Mouse (Mus musculus) c-Kit-positive CD71-positive TER-119-negative erythroid progenitor cells, embryonic 14.5 days (primary cell): ENCODE results near the gene Skp2.
A peak's percentile ranks its signal among the peaks of the same experiment; 100 is the strongest.

Experiments
- DNase-seq: peaks from one replicate; pipeline ENCODE4 v3.0.0-alpha.2; 2013; ENCODE audit warnings: low read depth

Skp2 gene

DNA sequence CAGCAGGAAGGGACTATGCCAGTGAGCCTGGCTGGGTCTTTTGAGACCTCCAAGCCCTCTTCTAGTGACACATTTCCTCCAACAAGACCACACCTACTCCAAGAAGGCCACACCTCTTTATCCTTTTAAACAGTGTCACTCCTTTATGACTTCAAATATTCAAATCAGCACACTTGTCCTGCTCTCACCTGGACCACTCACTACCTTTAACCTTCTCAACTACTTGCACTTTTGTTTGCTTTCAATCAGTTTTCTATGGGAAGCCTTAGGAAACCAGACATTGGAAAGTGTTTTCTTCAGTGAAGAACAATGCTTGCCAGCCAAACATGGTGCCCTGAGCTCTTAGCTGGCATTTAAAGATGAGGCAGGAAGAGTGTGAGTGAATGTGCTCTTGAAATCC lies at the start of gene Skp2:
Gene Skp2 (minus strand): TSS at position 101 of the 400 bp plus-strand sequence.
- DNase-seq = no peak

DNA sequence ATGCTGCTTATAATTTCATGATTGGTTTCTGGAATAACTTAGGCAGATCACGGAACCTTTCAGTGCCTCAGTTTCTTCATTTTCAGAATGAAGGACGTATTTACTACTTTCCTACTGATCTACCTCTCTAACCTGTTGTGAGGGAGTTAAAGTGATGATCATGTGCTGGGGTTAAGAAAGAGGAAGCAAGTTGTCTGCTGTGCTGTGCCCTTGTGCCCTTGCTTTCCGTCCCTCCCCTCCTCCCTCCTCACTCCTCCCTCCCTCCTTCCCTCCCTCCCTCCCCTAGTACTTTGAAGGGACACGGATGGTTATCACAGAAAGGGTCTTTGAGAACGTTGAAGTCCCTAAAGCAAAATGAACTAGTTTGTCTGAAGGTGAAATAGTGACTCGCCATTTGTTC lies 43.2 kb upstream of the Skp2 start:
- no peak for DNase-seq

DNA sequence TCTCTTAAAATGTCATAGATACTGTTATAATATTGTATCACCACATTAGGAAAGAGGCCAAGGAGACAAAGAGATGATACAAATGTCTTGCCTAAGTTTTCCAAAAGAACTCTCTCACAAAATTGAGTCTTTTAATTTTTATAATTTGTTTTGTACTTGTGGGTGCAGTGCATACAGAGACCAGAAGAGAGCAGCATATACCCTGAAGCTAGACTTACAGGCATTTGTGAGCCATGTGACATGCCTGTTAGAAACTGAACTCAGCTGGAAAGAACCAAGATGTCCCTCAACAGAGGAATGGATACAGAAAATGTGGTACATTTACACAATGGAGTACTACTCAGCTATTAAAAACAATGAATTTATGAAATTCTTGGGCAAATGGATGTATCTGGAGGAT lies 37.5 kb upstream of the Skp2 start:
- DNase-seq = peak; percentile 3

- no peak for DNase-seq
These were observed 34.6 kb upstream of the Skp2 start for GRCm38 (mm10) chr15:9189796-9190195.

GRCm38 (mm10) chr15:9183995-9184394 lies 28.8 kb upstream of the Skp2 start:
- DNase-seq = no peak

DNA sequence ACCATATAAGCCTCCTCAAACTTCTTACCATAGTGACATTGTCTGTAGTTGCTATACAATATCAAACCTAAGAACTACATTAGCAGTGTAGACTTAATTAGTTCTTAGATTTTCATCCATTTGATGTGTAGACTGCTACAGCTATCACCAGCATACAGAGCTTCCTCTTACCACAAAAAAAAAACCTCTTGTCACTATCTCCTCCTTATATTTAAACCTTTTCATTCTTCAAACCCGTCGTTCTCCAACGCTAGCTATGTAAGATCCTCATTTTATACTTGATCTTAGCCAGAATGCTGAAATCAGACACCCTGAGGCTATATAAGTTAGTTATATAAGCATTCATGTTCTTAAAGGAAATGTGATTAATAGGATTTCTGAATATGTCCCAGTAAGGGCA lies 21.8 kb upstream of the Skp2 start:
- no peak for DNase-seq

GRCm38 (mm10) chr15:9164125-9164524 lies 8.9 kb upstream of the Skp2 start:
- no peak for DNase-seq

DNA sequence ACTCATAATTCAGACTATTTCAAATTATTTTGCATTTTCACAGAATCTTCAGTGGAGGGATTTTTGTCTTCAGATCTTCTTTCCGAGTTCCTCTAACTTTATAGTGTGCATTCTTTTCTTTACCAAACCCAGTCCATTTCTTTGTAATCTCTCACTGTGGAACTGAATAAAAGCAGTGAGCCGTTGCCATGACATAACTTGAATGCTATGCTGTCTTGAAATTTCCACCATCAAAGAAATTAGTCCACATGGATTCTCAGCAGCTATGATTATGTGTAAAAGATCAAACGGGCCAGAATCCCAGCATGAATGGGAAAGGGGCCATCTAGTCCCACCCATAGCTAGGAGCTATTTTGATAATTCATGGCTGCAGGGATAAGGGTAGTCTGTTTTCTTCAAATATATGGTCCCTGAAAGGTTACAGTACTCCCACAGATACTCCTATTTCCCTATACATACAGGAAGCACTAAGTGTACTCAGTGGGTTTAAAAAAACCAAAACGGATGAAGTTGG lies 7.4 kb upstream of the Skp2 start:
- DNase-seq = no peak

DNA sequence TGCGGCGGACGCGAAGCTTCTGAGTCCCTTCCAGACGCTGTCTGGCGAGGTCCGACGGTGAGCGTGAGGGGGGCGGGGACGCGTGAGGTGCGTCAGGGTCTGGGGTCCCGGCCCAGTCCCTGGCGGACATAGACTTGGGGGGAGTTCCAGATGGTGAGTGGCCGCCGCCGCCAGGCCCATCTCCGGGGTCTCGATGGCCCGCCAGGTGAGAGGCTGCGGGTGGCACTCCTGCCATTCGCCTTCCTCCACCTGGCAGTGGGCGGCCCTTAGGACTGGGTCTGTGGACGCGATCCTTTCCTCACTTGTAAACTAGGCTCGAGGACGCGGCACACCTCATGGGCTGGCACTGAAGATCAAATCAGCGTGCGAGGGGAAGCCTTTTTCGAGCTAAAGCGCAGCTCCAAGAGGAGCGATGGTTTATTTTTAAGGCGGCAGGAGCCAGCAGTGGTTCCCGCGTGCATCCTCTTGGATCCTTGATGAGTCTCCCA lies 14.5 kb downstream of the Skp2 start:
- no peak for DNase-seq

GRCm38 (mm10) chr15:9140252-9140680 lies 15.0 kb downstream of the Skp2 start, which contains the start of gene Lmbrd2:
TSS of gene Lmbrd2 (plus strand) at chr15:9140550.
- peak; percentile 97 for DNase-seq

DNA sequence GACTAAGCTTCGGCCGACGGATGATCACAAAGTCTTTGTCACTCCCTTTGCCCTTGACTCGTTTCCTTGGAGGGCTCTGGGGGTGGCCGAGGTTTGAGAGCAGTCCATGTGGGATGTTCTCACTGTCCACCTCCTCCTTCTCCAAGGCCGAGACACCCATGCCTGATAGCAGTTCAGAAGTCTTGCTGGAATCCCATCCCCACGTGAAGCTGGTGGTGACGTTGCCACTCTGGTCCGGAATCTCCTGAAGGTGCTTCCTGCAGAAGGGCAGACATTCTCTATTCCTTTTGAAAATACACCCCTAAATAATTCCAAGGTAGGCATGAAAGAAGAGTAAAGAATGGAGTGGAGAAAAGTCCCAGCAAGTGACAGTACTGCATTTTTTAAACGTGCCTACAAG lies 15.8 kb downstream of the Skp2 start:
- no peak for DNase-seq

DNA sequence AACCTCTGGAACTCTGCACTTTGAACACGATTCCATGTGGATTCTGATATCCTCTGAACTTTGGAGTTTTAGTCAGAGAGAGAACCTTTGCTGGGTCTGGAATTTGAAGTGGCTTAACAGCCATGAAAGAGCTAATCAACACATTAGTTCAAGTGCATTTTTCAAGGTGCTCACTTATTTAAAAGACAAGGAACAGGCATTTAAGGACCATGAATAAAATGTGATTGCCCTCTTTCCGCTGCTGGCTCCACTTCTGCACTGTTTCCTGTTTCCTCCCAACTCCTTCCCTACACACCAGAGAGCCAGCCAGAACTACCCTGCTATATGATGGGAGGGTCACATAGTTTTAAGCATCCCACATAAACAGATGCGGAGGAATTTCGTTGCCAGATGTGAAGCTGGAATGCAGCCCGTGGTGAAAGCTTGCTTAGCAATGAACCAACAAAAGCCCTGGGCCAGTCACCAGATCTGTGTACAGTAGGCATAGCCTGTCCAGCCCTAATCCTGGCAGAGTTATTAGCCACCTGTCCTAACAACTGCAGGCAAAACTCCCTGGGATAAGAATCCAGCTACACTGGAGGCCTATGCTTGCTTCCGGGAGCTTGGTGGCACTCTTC lies 20.2 kb downstream of the Skp2 start:
- no peak for DNase-seq

DNA sequence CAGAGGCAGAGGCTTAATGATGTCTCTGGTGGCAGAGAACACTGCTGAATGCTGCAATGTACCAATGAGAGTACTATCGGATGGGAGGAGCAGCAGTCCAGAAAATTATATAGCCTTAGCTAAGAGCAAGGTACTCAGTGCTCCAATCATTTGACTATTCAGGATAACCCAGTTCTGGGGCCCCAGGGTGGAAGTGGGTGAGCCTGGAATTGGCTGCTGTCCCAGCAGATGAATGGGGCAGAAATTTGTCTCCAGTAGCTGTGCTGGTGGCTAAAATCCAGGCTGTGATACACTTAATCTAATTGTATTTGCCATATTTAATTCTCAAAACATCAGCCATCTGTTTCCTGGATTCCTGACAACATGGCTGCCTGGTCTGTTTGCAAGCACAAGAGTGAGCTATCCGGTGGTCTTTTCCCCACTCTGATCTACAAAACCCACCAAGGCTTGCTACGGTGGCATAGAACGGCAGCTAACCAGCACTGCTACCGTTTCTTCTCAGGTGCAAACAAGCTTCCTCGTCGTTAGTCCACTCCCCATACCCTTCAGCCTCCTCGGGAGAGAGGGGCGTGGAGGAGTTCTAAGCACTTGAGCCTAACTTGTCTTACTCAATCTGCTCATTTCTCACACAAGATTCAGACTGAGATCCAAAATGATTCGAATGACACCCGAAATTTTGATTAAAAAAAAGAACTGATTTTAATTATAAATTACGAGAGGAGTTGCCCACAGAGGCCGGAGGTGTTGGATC lies 22.4 kb downstream of the Skp2 start:
- DNase-seq = no peak

- no peak for DNase-seq
These were observed 23.7 kb downstream of the Skp2 start for GRCm38 (mm10) chr15:9131499-9131888.

DNA sequence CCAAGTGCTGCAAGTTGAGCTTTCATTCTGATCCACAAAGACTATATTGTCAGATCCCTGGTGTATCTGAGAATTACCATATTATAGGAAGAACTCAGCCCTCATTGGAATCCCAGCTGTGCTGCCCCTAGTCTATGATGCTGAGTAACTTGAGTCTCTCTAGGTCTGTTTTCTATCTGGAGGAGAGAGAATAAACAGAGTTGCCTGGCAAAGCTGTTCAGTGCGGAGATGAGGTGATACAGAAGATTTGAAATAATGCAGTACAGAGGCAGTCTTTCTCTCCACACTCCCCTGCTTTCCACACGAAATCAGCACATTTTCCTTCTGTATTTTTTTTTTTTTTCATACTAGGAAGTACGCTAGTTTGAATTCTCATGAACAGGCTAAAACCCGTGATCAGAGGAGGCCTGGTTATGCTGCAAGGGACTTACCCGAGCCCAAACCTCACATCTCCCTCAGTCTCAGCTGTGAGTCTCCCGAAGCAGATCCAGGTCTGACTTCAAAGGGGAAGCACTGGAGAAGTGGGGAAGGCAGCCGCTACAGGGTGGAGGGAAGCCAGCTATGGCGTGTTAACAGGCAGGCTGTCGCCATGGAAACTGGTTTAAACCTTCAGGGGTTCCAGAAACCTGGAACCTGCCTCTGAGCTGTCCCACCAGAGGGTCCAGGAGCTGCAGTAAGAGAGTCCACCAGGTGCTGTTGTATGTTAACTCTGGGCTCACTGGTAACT lies 24.3 kb downstream of the Skp2 start:
- DNase-seq = no peak

DNA sequence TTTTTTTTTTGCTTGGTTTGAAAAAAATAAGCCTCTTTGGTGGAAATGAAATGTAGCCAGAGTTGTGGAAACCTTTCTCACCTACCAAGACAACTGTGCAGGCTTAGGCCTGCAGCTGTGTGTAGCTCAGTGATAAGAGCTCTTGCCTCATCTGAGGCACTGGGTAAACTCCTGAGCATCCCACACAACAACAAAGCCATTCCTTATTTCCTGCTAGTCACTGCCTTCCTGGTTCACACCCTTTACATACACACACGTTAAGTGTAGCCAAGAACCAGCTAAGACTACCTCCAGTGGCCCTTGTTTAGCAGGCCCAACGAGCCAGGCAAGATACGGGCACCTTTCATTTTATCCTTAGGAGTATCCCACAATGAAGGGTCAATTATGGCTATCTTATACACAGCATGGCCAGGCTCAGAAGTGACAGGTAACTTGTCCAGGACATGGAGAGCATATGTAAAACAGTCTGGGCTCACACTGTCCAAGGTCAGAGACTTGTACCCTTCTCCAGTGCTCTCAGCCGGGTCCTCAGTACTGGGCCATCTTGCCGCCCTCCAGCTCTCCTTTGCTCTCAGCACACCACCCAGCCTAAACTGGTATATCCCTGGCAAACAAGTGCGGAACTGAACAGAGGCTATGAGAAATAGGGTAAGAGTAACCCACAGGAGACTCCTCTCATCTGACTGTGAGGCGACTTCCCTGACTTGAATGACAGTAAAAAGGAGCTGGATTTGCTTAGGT lies 28.0 kb downstream of the Skp2 start:
- no peak for DNase-seq

DNA sequence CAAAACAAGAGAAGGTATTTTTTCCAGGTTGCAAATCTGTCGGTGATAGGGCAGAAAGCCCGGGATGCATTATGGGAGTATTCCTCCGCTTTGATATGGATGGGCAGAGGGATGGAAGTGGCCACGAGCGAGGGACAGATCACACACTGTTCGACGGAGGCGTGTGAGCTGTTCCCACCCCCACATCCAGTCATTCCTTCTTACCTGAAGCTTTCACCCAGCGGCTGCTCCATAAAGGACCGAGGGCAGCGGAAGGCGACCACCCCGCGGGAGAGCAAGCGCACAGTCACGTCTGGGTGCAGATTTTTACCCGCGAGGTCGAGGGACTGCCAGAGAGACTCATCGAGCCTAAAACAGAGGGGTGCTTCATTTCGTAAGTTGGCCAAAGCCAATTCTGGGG lies 30.4 kb downstream of the Skp2 start:
- DNase-seq = no peak

GRCm38 (mm10) chr15:9122989-9123388 lies 32.2 kb downstream of the Skp2 start:
- DNase-seq = no peak

DNA sequence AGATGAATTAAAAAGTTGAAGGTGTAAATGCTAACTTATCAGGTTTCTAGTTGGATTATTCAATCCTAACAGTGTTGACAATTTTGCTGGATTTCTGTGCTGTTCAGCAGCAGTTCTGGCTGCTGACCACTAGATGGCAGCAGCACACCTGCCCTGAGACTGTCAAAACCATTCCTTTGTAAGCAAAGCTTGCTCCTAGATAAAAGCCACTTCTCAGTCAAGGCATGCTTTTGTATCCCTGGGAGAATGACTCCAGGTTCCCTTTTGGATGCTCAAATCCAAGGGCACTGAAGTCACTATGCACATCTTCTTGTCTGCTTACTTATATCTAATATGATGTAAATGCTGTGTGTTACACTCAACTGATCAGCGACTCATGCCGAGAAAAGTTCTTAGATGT lies 35.1 kb downstream of the Skp2 start:
- DNase-seq = no peak

GRCm38 (mm10) chr15:9118852-9119251 lies 36.4 kb downstream of the Skp2 start:
- DNase-seq = no peak

- no peak for DNase-seq
These were observed 40.6 kb downstream of the Skp2 start for GRCm38 (mm10) chr15:9114599-9114998.

- DNase-seq = no peak
These were observed 41.1 kb downstream of the Skp2 start for GRCm38 (mm10) chr15:9114131-9114530.
